Mouse (Mus musculus): ENCODE measurements at regions not wholly inside any gene's neighbourhood (a gene's known extent, or its start where the extent isn't known, plus 50 kb on each side); places are given as distances from the start of the nearest gene placed in this dataset.

- no peak for DNase-seq
Observed at GRCm38 (mm10) chr8:113581704-113582103, 53.7 kb upstream of the Mon1b start.

- DNase-seq, result peak; percentile 20 to 29
Observed at GRCm38 (mm10) chr8:113582180-113582975, 53.0 kb upstream of the Mon1b start.

DNA sequence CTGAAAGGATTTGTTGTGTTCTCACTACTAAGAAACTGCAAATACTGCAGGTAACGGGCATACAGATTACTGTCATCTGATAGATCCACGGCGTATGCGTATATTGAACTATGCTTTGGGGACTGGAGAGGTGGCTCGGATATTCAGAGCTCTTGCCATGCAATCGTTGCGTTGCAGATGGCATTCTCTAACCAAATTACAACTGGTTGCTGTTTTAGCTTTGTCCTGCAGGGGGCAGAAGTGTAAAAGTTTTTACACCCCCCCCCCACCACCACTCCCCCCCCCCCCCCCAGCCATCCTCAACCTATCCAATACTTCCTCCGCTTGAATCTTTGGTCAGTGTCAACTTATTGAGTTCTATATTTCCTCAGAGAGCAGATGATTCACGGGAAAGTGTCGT lies 51.6 kb upstream of the Mon1b start:
- no peak for DNase-seq
